Mouse (Mus musculus) adrenal gland, postnatal 4 days (tissue): Measurements from ENCODE around the gene Slc1a1. TPM values are rescaled to one million over a fixed set of nuclear protein-coding genes. Genes with fewer than 3 reads are reported as not detected.

Experiments used
- DNase-seq, 2 experiments: peaks; one replicate each; pipeline ENCODE4 v3.0.0; 2021 to 2022; ENCODE audit warnings: low spot score in 2 of 2, mixed read lengths in 2 of 2
- total RNA-seq, 2 experiments: library from RNA; stranded (reverse); gene quantifications; 2 replicates each; pipeline ENCODE4 v1.2.3; 2021

Slc1a1 gene
- total RNA-seq, 2 experiments from 2014 or later = 0.90 to 5.9 TPM

DNA sequence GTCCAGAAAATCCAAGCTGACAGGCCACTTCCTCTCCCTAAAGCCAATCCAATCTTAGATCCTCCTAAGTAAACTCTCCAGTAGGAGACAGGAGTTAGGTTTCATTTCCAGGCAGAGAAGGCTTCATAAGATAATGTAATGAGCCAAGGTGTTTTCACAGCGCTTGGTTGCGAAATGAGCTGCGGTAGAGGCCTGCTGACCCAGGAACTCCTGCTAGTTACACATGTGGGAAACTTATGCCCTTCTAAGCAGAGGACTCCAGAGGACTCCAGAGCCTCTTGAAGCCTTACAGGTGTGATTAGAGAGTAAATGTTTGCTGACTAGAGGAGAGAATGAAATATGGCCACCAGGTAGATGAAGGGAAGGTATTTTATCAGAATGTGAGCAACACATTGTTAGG, 15.7 kb downstream of the Slc1a1 start:
- no peak for DNase-seq

DNA sequence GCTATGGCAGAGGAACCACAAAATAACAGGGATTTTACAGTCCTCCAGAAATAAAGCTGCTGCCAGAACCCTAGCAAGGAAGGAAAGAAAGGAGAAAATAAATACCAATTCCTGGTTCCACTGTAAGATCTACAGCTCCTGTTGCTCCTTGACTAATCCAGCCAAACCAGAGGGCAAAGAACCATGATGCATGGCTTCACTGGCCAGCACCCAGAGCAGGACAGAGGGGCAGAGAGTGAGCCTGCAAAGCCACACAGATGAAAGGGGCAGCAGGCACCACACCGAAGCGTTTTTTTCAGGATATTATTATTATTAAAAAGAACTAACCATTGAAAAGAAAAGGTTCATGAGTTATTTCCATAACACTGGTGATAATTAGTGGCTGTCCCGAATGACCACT, 17.2 kb downstream of the Slc1a1 start:
- no peak for DNase-seq

DNA sequence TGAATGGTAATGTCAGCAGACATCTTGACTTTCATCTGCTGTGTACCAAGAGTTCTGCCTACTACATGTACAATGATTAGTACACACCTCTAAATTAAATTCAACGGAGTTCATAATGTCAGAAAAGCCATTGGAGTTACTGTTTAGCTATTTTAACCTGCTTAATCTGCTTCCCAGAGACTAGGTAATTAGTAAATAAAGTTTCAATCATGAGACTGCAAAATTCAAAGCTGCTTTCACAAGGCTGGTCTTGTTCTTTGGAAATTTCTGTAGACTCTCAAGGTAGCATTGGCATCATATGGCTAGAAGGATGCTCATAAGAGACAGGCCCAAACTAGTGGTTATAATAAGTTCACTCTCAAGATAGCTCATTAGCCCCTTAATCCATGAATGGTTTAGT, 20.0 kb downstream of the Slc1a1 start:
- no peak for DNase-seq

DNA sequence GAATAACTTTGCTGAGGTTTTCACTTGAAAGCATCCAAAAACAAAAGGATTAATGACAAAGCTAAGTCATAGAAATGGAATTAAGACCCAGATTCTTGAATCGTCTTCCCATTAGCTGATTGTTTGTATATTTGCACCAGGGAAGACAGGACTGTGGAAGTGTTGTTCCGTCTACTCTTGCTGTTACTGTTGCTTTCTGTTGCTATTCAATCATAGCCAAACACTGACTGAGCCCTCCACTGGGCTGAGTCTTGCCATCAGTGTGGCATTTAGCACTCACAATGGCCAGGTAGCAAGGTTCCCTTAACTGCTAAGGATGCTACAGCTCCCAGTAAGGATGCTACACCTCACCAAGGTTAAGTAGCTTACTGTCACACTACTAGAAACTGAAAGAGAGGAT, 25.4 kb downstream of the Slc1a1 start:
- no peak for DNase-seq

DNA sequence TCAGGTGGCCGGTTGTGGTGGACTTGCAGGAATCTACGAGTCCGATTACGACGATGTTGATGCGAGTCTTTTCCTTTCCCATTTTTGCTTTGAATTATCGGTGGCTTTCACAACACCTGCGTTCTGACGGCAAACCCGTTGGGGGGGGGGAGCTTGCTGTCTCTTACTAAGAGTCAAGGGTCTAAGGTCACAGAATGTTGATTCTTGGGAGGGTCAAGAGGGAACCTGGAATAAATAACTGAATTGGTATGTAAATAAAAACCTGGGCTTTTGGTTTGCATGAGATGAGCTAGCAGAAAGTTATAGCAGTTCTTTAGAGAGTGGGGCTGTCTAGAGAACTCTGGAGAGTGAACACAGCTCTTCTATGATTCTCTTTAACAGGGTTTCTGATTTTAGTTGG, 28.8 kb downstream of the Slc1a1 start:
- DNase-seq = no peak

DNA sequence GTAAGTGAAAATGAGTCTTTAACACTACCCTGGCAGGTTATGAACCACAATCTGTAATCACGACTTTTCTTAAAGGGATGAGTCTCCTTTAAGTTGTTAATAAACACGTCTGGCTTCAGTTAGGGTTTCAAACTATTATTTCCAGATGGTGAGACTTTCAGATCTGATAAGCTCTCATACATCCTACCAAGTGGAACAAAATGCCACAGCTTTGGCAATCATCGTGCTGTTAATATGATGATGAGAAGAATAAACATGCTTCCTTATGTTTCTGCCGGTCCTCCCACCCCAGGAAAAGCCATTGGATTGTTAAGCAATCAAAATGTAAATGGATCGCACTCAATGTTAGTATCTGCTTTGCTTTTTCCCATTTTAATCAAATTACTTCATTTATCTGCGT, 30.1 kb downstream of the Slc1a1 start:
- no peak for DNase-seq

DNA sequence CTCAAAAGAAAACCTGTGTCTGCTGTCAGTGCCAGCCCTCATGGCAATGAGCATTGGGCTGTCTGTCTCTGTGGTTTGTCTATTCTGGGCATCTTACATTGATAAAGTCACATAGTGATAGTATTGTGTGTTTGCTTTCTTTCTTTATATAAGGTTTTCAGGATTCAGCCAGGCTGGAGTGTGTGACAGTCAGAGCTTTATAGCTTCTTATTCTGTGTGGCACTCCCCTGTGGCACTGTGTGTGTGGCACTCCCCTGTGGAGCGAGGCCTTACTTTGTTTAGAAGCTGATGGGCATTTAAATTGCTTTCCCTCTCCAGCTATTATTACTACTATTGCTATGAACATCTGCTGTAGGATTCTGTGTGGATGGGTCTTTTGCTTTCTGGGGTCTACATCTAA, 30.7 kb downstream of the Slc1a1 start:
- DNase-seq = no peak

DNA sequence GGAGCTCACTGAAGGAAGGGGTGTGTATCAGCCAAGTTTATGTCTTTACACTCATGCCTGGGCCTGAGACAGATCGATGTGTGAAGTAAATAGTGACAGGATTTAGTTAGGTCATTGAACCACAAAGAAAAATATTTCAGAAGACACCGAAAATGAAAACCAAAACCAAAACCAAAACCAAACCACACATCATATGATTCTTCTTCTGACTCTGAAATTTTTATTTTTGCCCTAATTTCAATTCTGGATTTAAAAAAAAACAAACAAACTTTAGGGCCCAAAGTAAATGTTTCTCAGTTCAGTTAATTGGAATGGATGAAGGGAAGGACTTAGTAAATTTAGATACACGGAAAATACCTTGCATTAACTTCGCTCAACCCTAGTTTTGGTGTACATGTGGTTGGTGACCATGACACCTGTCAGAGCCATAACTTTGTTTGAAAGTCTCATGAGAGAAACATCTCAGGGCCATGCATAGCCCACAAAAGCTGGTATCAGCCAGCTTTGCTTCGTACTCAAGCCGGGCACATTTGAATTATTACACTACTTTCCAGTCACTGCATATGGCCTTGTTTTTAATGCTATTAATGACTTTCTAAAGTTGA, 34.5 kb downstream of the Slc1a1 start:
- DNase-seq = no peak

DNA sequence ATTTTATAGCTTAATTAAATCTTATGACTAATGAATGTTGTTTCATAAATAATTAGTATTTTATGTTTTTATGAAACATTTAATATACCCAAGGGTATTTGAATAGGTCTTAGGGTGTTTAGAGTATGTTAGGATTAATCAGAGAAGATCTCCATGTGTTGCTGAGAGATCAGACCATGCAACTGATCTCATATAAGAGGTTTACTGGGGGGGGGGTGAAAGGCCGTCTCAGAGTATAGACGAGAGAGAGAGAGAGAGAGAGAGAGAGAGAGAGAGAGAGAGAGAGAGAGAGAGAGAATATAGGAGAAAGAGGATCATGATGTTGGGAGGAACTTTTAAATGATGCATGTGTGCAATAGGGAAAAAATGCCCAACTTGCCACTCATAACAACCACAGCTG, 35.5 kb downstream of the Slc1a1 start:
- DNase-seq = no peak

DNA sequence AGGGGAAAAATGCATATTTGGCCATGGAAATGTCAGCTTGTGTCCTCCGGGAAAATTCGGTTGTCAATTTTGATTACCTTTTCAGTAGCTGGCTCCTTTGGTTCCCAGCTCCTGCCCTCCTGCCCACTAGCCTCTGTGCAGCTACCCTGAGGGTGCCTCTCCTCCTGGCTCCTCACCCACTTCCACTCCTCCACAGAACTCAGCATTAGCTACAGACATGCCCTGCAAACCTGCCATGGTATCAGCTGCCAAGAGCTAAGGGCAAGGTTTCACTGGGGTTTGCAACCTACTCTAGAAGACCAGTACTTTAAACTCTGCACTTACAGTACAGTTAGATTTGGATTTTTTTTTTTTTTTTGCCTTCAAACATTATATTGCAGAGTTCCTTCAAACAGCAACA, 44.6 kb downstream of the Slc1a1 start:
- no peak for DNase-seq

DNA sequence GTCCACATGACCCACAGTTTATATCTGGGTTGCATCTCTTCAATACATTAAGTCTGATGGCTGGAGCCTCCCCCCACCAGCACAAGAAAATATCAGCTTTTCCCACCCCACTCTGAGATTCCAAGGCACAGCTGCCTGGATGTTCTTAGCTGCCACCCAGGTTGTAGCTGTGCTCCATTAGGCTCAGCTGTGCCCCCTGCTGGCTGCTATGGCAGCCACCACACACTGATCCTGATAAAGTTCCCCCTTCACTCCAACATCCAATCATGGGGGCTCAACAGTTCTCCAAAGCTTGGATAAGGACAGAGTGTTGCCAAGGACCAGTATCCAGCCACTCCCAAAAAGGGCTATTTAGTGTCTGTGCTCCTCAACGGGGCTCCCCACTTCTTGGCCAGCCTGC, 48.3 kb downstream of the Slc1a1 start:
- no peak for DNase-seq

DNA sequence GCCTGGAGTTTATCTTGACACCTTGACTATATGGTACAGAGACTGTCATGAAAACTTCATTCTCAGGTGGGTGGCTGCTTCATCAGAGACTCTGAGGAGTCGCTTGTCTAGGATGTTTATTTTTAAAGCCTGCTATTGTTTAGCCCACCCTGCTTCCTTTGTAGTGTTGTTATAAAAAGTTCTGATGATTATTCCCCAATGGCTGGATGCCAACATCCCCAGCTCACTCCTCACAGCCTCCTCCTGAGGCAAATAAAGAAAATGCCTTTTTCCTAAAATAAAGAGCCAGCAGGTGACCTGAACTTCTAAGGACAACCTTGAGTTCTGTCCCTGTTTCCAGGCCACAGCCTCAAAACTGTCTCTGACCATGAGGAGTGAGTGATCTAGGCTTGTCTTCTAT, 53.6 kb downstream of the Slc1a1 start:
- DNase-seq = no peak

DNA sequence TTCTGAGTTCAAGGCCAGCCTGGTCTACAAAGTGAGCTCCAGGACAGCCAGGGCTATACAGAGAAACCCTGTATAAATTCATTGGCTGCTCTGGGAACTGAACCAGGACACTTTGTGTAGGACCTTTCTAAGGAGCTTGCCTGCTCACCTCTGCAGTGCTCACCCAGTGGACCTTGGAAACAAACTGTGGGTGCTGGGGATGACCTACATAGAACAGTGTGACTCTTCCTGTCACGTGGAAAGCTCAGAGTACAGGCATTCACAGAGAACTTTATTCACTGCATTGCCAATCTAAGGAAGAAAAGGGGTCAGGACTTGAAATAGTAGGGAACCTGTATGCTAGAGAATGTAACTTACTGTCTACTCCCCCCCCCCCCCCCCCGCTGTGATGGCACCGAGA, 54.4 kb downstream of the Slc1a1 start:
- no peak for DNase-seq

DNA sequence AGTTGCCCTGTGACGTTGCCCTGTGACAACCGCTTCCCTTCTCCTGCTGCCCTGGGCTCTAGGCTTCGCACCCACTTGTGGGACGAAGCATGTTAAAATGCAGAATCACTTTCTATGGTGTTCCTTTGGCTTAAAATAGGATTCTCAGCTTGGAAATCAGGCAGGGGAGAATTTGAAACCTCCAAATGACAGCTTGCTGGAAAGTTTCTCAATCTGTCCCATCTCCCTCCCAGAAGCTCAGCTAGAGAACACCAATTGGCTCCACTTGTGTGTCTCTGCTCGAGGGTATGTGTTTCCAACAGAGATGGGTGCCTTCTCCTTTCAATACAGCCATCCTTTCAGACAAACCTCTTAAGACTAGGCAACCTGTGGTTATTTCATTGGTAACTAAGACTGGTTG, 56.4 kb downstream of the Slc1a1 start:
- DNase-seq = no peak

DNA sequence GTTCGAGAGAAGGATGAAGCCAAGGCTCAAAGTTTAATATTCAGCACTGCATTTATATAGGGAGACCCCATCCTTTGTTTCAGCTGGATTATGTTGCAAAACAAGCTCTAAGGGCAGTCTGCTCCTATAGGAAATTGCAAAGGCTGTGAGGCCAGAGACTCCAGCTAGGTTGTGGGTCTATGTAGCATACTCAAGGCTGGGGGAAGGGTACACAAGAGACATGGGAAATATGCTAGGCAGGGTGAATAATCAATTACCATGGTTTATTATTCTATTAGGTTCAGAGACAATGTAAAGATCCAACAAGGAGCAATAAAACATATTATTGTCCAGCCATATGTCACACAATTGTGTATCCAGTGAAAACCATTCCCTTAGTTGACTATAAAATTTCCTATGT, 57.0 kb downstream of the Slc1a1 start:
- no peak for DNase-seq

DNA sequence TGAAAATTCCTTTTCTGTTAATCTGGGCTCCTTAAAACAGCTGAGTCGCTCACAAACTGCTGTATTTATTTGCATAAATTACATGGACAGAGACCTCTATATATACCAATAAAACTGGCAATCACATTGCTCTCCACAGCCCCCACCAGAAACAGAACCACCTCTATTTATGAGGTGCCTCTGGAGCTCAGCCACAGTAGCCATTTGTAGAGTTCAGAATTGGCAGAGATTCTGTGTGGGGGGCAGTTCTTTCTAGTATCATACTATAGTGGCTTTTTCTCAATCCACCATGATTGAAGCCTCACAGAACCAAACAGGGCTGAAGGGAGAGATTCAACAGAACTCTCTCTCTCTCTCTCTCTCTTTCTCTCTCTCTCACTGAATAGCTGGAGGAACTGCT, 61.8 kb downstream of the Slc1a1 start:
- no peak for DNase-seq

DNA sequence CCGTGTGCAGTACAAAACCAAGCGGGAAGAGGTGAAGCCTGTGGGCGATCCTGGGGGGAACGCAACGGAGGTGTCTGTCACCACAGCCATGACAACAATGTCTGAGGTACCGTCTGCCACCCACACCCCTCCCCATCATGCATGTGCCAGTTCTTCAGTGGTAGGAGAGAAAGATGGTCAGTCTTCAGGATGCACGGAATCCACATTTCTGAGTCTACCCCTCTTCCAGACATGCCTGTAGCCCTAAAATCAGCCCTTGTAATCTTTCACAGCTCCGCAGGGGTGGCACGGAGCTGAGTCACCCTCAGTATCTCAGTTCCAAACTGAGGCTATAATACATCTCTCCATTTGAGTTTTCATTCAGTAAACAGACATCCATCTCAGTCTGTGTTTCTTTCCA, 62.6 kb downstream of the Slc1a1 start:
- no peak for DNase-seq

DNA sequence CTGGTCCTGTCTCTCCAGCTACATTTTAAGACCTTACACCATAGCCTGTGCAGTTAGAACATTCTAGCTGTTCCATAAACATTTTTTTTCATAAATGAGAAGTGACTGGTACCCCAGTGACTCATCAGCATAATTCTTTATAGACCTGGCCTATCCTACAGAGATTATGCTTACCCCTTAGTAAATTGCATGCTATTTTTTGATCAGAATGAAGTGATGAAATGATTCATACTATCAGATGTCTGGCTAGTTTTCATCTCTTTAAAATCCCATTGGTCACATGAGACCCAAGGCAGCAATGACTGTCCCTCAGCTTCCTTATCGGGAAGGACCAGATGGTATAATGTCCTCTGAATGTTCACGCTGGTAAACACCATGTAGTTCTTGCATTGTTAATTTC, 65.9 kb downstream of the Slc1a1 start:
- no peak for DNase-seq

DNA sequence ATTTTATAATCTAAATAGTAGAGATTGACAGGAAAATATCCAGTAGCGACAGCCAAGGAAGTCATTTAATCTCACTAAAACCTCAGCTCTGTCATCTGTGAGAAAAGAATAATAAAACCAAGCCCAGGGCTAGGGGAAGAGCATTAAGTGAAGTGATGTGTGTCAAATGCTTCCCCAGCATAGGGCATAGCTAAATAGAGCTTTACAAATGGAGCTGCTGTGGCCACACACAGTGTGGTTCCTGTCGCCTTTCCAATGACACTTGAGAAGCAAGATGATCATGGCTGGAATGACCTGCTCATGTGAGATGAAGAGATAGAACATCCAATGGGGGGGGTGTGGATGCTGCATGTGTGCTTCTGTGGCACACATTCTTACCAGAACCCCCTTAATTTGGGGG, 67.3 kb downstream of the Slc1a1 start:
- no peak for DNase-seq

DNA sequence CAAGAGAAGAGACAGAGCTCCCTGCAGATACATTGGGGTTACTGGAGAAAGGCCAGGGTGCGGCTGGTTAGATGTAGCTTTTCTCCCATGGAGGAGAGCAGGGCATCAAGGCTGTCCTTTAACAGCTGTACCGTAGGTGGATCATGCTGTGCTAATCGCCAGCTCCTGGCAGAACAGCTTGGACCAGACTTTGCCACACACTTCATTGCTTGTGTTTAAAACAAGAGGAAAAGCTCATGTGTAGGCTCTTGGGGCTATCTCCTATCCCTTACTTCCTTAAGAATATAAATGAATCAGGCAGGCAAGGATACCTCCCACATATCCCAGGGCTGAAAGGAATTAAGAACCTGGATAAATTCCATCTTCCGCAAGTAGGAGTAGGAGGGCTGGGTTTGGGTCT, 68.0 kb downstream of the Slc1a1 start:
- DNase-seq = no peak

DNA sequence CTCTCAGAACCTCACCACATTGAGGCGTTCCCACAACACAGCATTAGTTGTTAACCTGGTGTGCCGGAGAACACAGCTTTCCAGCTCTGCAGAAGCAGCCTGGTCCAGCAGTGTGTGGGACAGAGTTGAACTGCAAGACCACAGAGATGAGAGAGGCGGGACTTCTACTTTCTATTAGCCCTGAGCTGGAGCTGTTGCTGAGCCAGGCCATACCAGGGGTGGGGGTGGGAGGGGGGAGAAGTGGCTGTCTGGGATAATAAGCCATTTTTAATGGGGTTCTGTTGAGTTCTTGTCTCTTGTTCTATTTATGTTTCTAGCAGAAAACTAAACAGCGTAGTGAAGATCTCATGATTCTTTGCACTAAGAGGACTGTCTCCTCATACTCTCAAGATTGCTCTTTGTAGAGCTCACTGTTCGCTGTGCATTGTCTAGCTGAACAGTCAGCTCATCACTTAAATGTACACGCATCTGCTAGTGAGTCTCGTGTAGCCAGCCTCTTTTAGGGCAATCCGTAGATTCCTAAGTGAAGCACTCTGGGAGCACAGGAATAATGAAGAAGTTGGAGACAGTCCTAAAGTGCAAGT, 68.8 kb downstream of the Slc1a1 start:
- no peak for DNase-seq

DNA sequence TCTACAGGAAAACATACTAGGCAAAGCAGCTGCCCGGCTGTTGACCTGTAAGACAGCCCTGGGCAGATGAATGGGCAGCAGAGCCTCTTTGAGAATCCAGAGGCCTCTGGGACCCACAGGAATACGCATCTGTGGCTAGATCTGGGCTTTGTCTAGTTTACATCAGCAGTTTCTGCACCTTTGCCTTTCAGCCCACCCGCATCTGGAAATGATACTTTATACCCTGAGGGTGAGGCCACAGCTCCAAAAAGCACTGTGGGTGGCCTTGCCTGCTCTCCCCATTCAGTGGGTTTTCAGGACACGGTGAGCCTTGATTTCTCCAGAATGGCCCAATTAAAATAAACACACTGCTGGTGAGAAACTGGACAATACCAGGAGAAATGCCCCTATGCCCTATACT, 73.3 kb downstream of the Slc1a1 start:
- DNase-seq = no peak

DNA sequence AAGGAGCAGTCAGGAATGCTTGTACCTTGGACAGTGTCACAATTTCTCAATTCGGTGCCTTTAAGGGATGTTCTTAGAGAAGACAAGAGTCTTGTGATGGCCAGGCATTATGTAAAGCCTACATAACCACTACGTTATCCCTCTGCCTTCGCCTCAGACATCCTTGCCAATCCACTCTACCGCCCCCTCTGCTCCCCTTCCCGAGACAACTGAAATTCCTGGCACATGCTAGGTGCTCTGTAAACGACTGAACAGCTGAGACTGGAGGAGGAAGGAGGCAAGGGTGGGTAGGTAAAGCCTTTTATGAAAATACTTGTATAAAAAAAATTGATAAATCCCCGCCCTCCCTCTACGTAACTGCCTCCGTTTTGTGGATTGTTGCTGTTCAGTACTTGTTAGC, 73.8 kb downstream of the Slc1a1 start:
- no peak for DNase-seq

DNA sequence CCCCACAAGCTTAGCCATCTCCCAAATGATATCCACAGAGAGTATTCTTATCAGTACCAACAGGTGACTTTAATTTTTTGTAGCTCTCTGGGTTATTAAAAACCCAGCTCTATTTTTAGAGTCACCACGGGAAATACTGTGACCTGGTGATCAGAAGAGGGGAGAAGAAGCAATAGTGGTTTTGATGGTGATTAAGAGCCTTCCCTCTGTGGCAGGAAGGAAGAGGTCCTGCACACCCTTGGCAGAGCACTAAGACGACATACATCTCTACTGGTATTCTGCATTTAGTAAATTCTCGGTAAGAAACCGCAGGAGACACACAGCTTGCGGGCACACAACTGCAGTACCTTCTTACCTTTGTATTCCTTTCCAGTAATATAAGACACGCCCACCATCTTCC, 79.7 kb downstream of the Slc1a1 start:
- DNase-seq = no peak
